Mouse (Mus musculus): Measurements from ENCODE around the gene Tmem203.
A peak's percentile ranks its signal among the peaks of the same experiment; 100 is the strongest.

Tmem203 gene

GRCm38 (mm10) chr2:25291184-25292053 is 36.2 kb downstream of the Tmem203 start:
- DNase-seq: peak in 1 of 2 experiments; percentile 22

- peak in 1 of 2 experiments; percentile 14 for DNase-seq
Observed at GRCm38 (mm10) chr2:25292054-25292544, 36.9 kb downstream of the Tmem203 start.

GRCm38 (mm10) chr2:25292856-25293255 is 37.6 kb downstream of the Tmem203 start:
- peak; percentile 75 to 88 for DNase-seq

- no peak for DNase-seq
Observed at GRCm38 (mm10) chr2:25293706-25294105, 38.5 kb downstream of the Tmem203 start.

GRCm38 (mm10) chr2:25297093-25297492 is 41.9 kb downstream of the Tmem203 start:
- no peak for DNase-seq

GRCm38 (mm10) chr2:25298046-25298445 is 42.8 kb downstream of the Tmem203 start:
- DNase-seq: no peak

GRCm38 (mm10) chr2:25303452-25303851 is 48.2 kb downstream of the Tmem203 start:
- DNase-seq: no peak

GRCm38 (mm10) chr2:25303931-25304656 is 48.9 kb downstream of the Tmem203 start:
- no peak for DNase-seq

GRCm38 (mm10) chr2:25304657-25305541 is 49.7 kb downstream of the Tmem203 start:
- DNase-seq: peak in 1 of 2 experiments; percentile 42

All from kidney, postnatal 25 days (tissue).